Mouse (Mus musculus): Measurements from ENCODE around the gene Adap1.

Adap1 gene

GRCm38 (mm10) chr5:139243384-139243783 is 82.0 kb downstream of the Adap1 start:
- DNase-seq, result no peak

GRCm38 (mm10) chr5:139241022-139241761 is 84.2 kb downstream of the Adap1 start:
- DNase-seq, result no peak

GRCm38 (mm10) chr5:139237436-139237835 is 88.0 kb downstream of the Adap1 start:
- no peak for DNase-seq

GRCm38 (mm10) chr5:139234423-139234822 is 91.0 kb downstream of the Adap1 start:
- no peak for DNase-seq

- no peak for DNase-seq
Measured at GRCm38 (mm10) chr5:139232083-139232482, 93.3 kb downstream of the Adap1 start.

GRCm38 (mm10) chr5:139229716-139230115 is 95.7 kb downstream of the Adap1 start:
- no peak for DNase-seq

DNA sequence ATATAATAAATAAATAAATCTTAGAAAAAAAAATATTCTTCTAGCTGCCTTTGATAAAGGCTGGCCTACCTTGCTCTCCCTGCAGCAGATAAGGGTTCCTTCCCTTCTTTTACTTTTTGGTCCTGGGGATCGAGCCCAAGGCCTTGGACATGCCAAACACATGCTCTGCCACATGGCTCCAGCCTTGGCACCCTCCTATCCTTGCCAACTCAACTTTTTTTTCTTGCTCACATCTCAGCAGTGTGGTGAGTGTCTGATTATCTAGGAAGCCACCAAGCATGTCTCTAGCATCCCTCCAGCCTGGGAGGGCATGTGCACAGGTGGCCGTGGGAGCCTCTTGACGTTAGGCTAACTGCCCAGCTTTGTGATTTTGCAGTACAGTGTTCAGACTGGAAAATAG is 97.1 kb downstream of the Adap1 start:
- DNase-seq, result no peak

- no peak for DNase-seq
Measured at GRCm38 (mm10) chr5:139227645-139228044, 97.8 kb downstream of the Adap1 start.

- no peak for DNase-seq
Measured at GRCm38 (mm10) chr5:139227236-139227635, 98.2 kb downstream of the Adap1 start.

DNA sequence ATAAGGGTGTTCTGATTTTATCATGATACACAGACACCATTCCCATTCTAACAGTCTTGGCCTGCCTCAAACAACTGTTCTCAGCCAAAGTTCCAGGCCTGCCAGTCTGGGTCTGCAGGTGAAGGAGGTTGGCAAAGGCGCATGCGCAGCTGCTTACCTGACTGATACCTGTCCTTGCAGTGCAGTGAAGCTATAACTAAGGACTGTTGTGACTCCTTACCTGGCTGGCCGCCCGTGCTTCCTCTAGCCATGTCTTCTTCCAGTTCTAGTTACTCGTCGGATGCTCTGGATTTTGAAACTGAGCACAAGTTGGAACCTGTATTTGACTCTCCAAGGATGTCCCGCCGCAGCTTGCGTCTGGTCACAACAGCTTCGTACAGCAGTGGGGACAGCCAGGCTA is 102.1 kb downstream of the Adap1 start:
- no peak for DNase-seq

Data from right cerebral cortex, postnatal 4 days (tissue).